Mouse (Mus musculus): Measurements from ENCODE around the gene Pgrmc1.

- TF ChIP-seq MYOG (IDR thresholded peaks at IDR 0.05; ENCODE audit: control insufficient read depth, extremely low read depth, insufficient read length) = no peak
- no peak for TF ChIP-seq CTCF (IDR thresholded peaks at IDR 0.05; ENCODE audit: control insufficient read depth, insufficient read depth, insufficient read length)
- TF ChIP-seq MAX (IDR thresholded peaks at IDR 0.05) = no peak
- no peak for TF ChIP-seq USF1 (IDR thresholded peaks at IDR 0.05; ENCODE audit: low read depth)
- no peak for TF ChIP-seq CEBPB (IDR thresholded peaks at IDR 0.05; ENCODE audit: low read depth)
- TF ChIP-seq MYOD1 (IDR thresholded peaks at IDR 0.05; ENCODE audit: control insufficient read depth, insufficient read length, low read depth) = no peak
These were observed 47.1 kb upstream of the Pgrmc1 start for GRCm38 (mm10) chrX:36550906-36551305.

Measured in C2C12 (cell line).